Mouse (Mus musculus): Measurements from ENCODE around the gene Mgat4a. TPM values are rescaled to one million over a fixed set of nuclear protein-coding genes. Genes with fewer than 3 reads are reported as not detected.

Gene Mgat4a
- total and polyA plus RNA-seq, 3 experiments, result 2.7 to 2.8 TPM; not detected in 1

DNA sequence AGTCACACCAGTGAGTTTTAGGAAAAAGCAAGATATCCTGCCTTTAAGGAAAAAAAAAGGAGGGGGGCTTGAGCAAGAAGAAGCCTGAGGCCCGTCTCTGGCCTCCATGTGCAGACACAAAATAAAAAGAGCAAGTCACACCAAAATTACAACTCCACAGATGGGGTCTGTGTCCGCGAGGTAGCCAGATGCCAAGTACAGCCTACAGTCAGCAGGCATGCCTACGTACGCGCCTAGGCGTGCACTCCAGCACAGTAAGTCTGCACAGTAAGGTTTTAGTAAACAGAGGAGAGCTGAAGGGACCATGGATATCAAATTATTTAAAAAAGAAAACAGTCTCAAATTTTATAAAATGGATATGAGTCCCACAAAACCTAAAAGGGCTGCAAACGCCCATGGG lies 89.5 kb downstream of the Mgat4a start:
- no peak overlapping the region for H3K9ac ChIP-seq (ENCODE audit: control insufficient read depth, low read depth, low read length, poor library complexity, severe bottlenecking)
- no peak overlapping the region for H3K27ac ChIP-seq (ENCODE audit: control insufficient read depth, low read depth, low read length)
- no peak overlapping the region for H3K4me3 ChIP-seq (ENCODE audit: control insufficient read depth in 1 of 2, insufficient read depth in 1 of 2, low read depth in 2 of 2, low read length in 2 of 2)
- H3K79me2 ChIP-seq (ENCODE audit: control insufficient read depth, insufficient read depth, low read length, poor library complexity), result no peaks in the 10 kb centered on the region
- no peak for DNase-seq (ENCODE audit: low read depth, low spot score)
- no peaks in the 10 kb centered on the region for H3K9me3 ChIP-seq (replicated peaks; ENCODE audit: insufficient read depth, low read length)
- no peaks in the 10 kb centered on the region for H3K4me1 ChIP-seq (ENCODE audit: control insufficient read depth in 1 of 2, insufficient read depth in 2 of 2, low read length in 2 of 2)
- H3K36me3 ChIP-seq (ENCODE audit: control insufficient read depth in 1 of 2, insufficient read depth in 2 of 2, low read length in 2 of 2), result no peaks in the 10 kb centered on the region
- H3K27me3 ChIP-seq (ENCODE audit: control insufficient read depth in 1 of 2, insufficient read depth in 2 of 2, low read length in 2 of 2), result no peaks in the 10 kb centered on the region
- TF ChIP-seq NRF1 (IDR thresholded peaks at IDR 0.05; ENCODE audit: insufficient read depth, low read depth, low read length, poor library complexity, severe bottlenecking), result no peak
- TF ChIP-seq MAFK (IDR thresholded peaks at IDR 0.05; ENCODE audit: borderline replicate concordance, low read depth, low read length), result no peak
- no peak for TF ChIP-seq USF1 (IDR thresholded peaks at IDR 0.05; ENCODE audit: low read depth, low read length)
- TF ChIP-seq SIN3A (IDR thresholded peaks at IDR 0.05; ENCODE audit: low read length), result no peak

- Histone ChIP-seq H3K27ac (ENCODE audit: control insufficient read depth, low read depth, low read length) (no peak overlapping the region), H3K9ac (ENCODE audit: control insufficient read depth, low read depth, low read length, poor library complexity, severe bottlenecking) (no peak overlapping the region), H3K27me3 (ENCODE audit: control insufficient read depth in 1 of 2, insufficient read depth in 2 of 2, low read length in 2 of 2) (no peaks in the 10 kb centered on the region), H3K9me3 (replicated peaks; ENCODE audit: insufficient read depth, low read length) (no peaks in the 10 kb centered on the region), H3K79me2 (ENCODE audit: control insufficient read depth, insufficient read depth, low read length, poor library complexity) (no peaks in the 10 kb centered on the region), H3K4me1 (ENCODE audit: control insufficient read depth in 1 of 2, insufficient read depth in 2 of 2, low read length in 2 of 2) (no peaks in the 10 kb centered on the region), H3K36me3 (ENCODE audit: control insufficient read depth in 1 of 2, insufficient read depth in 2 of 2, low read length in 2 of 2) (no peaks in the 10 kb centered on the region), H3K4me3 (ENCODE audit: control insufficient read depth in 1 of 2, insufficient read depth in 1 of 2, low read depth in 2 of 2, low read length in 2 of 2) (no peak overlapping the region)
- DNase-seq (ENCODE audit: low read depth, low spot score), result peak; percentile 71
- peak; percentile 73 for TF ChIP-seq RAD21 (IDR thresholded peaks at IDR 0.05; ENCODE audit: low read depth, low read length)
- TF ChIP-seq CTCF (IDR thresholded peaks at IDR 0.05 in 2 of 3, conservative IDR thresholded peaks at IDR 0.05 in 1 of 3; ENCODE audit: control insufficient read depth in 1 of 3, insufficient read depth in 1 of 3, low read depth in 2 of 3, low read length in 3 of 3, poor library complexity in 1 of 3, severe bottlenecking in 1 of 3), result peak; percentile 71 to 89 (median 81)
- TF ChIP-seq ZC3H11A (IDR thresholded peaks at IDR 0.05; ENCODE audit: low read depth, low read length), result peak; percentile 71
- peak; percentile 97 for TF ChIP-seq SMC3 (IDR thresholded peaks at IDR 0.05; ENCODE audit: low read depth, low read length)
- no peak for TF ChIP-seq BHLHE40 (IDR thresholded peaks at IDR 0.05; ENCODE audit: borderline replicate concordance, low read depth, low read length)
- no peak for TF ChIP-seq NRF1 (IDR thresholded peaks at IDR 0.05; ENCODE audit: insufficient read depth, low read depth, low read length, poor library complexity, severe bottlenecking)
Measured at GRCm38 (mm10) chr1:37448361-37449095, 92.3 kb downstream of the Mgat4a start.

DNA sequence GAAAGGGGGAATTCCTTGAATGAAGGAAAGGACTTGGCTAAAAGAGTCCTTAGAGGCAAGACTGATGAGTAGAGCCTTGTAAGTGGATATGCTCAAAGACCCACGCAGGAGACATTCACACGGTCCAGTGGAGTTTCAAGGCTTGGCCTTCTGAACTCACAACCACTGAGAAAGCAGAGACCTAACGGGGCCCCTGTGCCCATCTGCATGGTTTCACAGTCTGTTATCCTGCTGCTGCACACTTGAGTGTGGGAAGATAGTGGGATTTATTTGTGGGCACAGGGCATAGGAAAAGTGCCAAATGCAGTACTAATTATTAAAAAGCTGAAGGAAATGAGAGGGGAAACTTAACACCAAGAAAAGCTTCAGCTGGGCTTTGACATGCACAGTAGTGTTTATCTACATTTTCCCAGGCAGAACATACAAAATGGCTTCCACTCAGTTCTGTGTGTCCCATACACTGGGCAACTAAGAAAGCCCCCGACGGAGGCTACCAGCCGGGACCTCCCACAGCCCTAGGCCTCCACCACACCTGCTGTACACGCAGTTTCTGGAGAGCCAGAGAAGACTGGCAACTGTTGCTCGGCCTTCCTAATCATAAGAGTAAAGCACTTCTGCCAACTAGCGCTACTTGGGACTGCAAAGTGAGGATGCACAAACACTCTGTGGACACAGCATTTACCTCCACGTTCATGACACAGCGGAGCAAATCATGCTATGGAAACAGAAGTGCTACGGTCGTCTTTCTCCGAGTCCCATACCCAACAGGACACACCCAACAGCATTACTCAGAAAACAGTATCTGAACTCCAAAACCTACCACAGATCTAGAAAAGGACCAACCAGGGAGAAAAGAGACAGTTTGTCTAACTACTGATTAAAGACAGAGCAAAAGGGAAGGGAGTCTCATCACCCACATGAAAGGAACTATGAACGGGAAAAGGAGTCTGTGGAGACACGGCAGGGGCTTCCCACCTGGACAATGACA lies 97.7 kb downstream of the Mgat4a start:
- Histone ChIP-seq H3K4me1 (ENCODE audit: control insufficient read depth in 1 of 2, insufficient read depth in 2 of 2, low read length in 2 of 2) (no peaks in the 10 kb centered on the region), H3K27ac (ENCODE audit: control insufficient read depth, low read depth, low read length) (0 out of 2 replicates have a peak overlapping the region, but pooled peaks have one; percentile 18), H3K4me3 (ENCODE audit: control insufficient read depth in 1 of 2, insufficient read depth in 1 of 2, low read depth in 2 of 2, low read length in 2 of 2) (no peak overlapping the region)

More for the DNA sequence above, 97.7 kb downstream of the Mgat4a start:
- Histone ChIP-seq H3K27me3 (ENCODE audit: control insufficient read depth in 1 of 2, insufficient read depth in 2 of 2, low read length in 2 of 2) (no peaks in the 10 kb centered on the region), H3K9ac (ENCODE audit: control insufficient read depth, low read depth, low read length, poor library complexity, severe bottlenecking) (no peak overlapping the region), H3K36me3 (ENCODE audit: control insufficient read depth in 1 of 2, insufficient read depth in 2 of 2, low read length in 2 of 2) (no peaks in the 10 kb centered on the region; a peak in 2 of 4 replicates), H3K9me3 (replicated peaks; ENCODE audit: insufficient read depth, low read length) (no peaks in the 10 kb centered on the region), H3K79me2 (ENCODE audit: control insufficient read depth, insufficient read depth, low read length, poor library complexity) (no peaks in the 10 kb centered on the region)
- TF ChIP-seq MEF2A (IDR thresholded peaks at IDR 0.05; ENCODE audit: extremely low read depth, insufficient replicate concordance, low read depth, low read length, poor library complexity, severe bottlenecking) (no peak), BHLHE40 (IDR thresholded peaks at IDR 0.05; ENCODE audit: borderline replicate concordance, low read depth, low read length) (no peak), USF2 (IDR thresholded peaks at IDR 0.05; ENCODE audit: borderline replicate concordance in 1 of 2, insufficient read depth in 1 of 2, low read depth in 1 of 2, low read length in 2 of 2) (no peak)
- no peak for DNase-seq (ENCODE audit: low read depth, low spot score)

All from MEL (cell line).